In genomic region chr17:80982412-80982787, GRCm38 (mm10) we compare ENCODE assay signal across 8 mouse cellular contexts. TPM values are rescaled to one million over a fixed set of nuclear protein-coding genes. Genes with fewer than 3 reads are reported as not detected.
A peak's percentile ranks its signal among the peaks of the same experiment; 100 is the strongest.
DNase-seq lines count a peak whose midpoint lies in the region; ATAC-seq and TF ChIP-seq lines count a peak whose summit lies in the region.

No protein-coding gene starts in this region.

- TF ChIP-seq CTCF in Patski (IDR thresholded peaks at IDR 0.05), result peak; percentile 88
- peak; percentile 95 for TF ChIP-seq CTCF in forebrain, postnatal 0 days (IDR thresholded peaks at IDR 0.05; ENCODE audit: low read depth)
- peak; percentile 73 for TF ChIP-seq CTCF in lung, adult 2 months (IDR thresholded peaks at IDR 0.05; ENCODE audit: insufficient read depth, low read length)

- no peaks in the 10 kb centered on the region for H3K36me3 ChIP-seq in forebrain, postnatal 0 days (ENCODE audit: insufficient read depth)

- in situ Hi-C loops in Patski (cut with MboI; ENCODE audit: low pct_unique_long_range_greater_than_20kb), result loop anchor here (5.0 kb wide), 2 partner anchors 90 to 210 kb away; no protein-coding TSS in a partner anchor

- peak overlapping the region; percentile 26 for H3K4me2 ChIP-seq in forebrain, postnatal 0 days (ENCODE audit: low read depth)

- H3K4me3 ChIP-seq in forebrain, postnatal 0 days (ENCODE audit: low read depth, low read length), result no peak overlapping the region
- H3K4me3 ChIP-seq in lung, adult 2 months (replicated peaks; ENCODE audit: extremely low read depth, low read depth, low read length), result no peak overlapping the region

- no peaks in the 10 kb centered on the region for H3K9me3 ChIP-seq in forebrain, postnatal 0 days (ENCODE audit: low read length)

- no peak for DNase-seq in Patski (ENCODE audit: low read depth, low spot score)
- peak; percentile 97 for DNase-seq in cerebellum, adult 11-12 months
- DNase-seq in forebrain, postnatal 0 days, result peak; percentile 94
- DNase-seq in heart, postnatal 4 days, result peak; percentile 85
- DNase-seq in layer of hippocampus, adult 18-20 months (ENCODE audit: low spot score in 2 of 2), result peak; percentile 91 to 97
- peak; percentile 64 for DNase-seq in lung, adult 2 months
- peak; percentile 49 for DNase-seq in ovary, adult 18-20 months (ENCODE audit: low spot score)
- DNase-seq in urinary bladder, postnatal 25 days (ENCODE audit: low spot score), result peak; percentile 57

- no peaks in the 10 kb centered on the region for H3K27me3 ChIP-seq in Patski
- H3K27me3 ChIP-seq in forebrain, postnatal 0 days (ENCODE audit: insufficient read depth, low read length), result no peaks in the 10 kb centered on the region

- POLR2A ChIA-PET in Patski (lab: Charles Lee), result interaction anchor here (1.0 to 1.5 kb wide), 2 partner anchors 16 to 46 kb away, joined by 3 to 4 read pairs; no protein-coding TSS in a partner anchor

- CTCF ChIA-PET in Patski (lab: Charles Lee), result interaction anchor here (0.7 to 2.1 kb wide), 22 partner anchors 14 to 362 kb away, joined by 3 to 10 read pairs (median 3); no protein-coding TSS in a partner anchor

- 3% methylated on average over 8 of the region's 8 CpGs for WGBS in forebrain, postnatal 0 days
- WGBS in lung, adult 2 months, result 9% methylated on average over 8 of the region's 8 CpGs

- ATAC-seq in Patski, result peak; percentile 51
- peak; percentile 97 for ATAC-seq in forebrain, postnatal 0 days

- peak overlapping the region; percentile 87 for H3K27ac ChIP-seq in forebrain, postnatal 0 days (ENCODE audit: low read depth, low read length)

- TF ChIP-seq POLR2A in lung, adult 2 months (IDR thresholded peaks at IDR 0.05; ENCODE audit: borderline replicate concordance, extremely low read depth, low read depth, low read length), result no peak

- H3K9ac ChIP-seq in forebrain, postnatal 0 days, result peak overlapping the region; percentile 43

- H3K4me1 ChIP-seq in forebrain, postnatal 0 days (ENCODE audit: insufficient read depth), result peaks cover 10% of the 10 kb centered on the region; the same call in 1 of the 2 replicates
- H3K4me1 ChIP-seq in lung, adult 2 months (ENCODE audit: control insufficient read depth, insufficient read depth, low read length), result no peaks in the 10 kb centered on the region

RNA-seq across cellular contexts. Expression of gene Tmem178, which starts 38.0 kb away (rescaled TPM):
- polyA plus RNA-seq in Patski (2021), result 13.4 TPM
- total RNA-seq in forebrain, postnatal 0 days (2014; rRNA removed), result 33.3 and 35.2 TPM in 2 replicates
- polyA plus RNA-seq in forebrain, postnatal 0 days (2015; fragmentation: Nextera tagmentation; extraction: Ambion mirVana), result 34.0 and 34.6 TPM in 2 replicates
- total RNA-seq in heart, postnatal 4 days (2021), result 1 to 10 TPM; 3.2 TPM
- total RNA-seq in layer of hippocampus, adult 18-20 months (2021), result 100 to 1,000 TPM; 103 to 106 TPM
- polyA plus RNA-seq in lung, adult 2 months (2012; rRNA removed), result 18.5 and 20.7 TPM in 2 replicates
